ENCODE assay signal across 11 mouse cellular contexts in genomic region chr5:111179651-111180050, GRCm38 (mm10).
A peak's percentile ranks its signal among the peaks of the same experiment; 100 is the strongest.
DNase-seq lines count a peak whose midpoint lies in the region; ATAC-seq lines count a peak whose summit lies in the region.
"Had no signal": no experiment of that assay in that cellular context is flagged by ENCODE, and none has a peak within 500 bp of the region (broad histone marks: within the 10 kb centered on the region; RNA-seq: fewer than 3 reads in every experiment).

No protein-coding gene starts in this region.

- no peaks in the 10 kb centered on the region for H3K27me3 ChIP-seq in hindbrain, embryonic 11.5 days (ENCODE audit: control insufficient read depth, insufficient read depth, low read length)
- no peaks in the 10 kb centered on the region for H3K27me3 ChIP-seq in hindbrain, embryonic 10.5 days (ENCODE audit: insufficient read depth, poor library complexity, severe bottlenecking)
- no peaks in the 10 kb centered on the region for H3K27me3 ChIP-seq in embryonic facial prominence, embryonic 10.5 days (replicated peaks; ENCODE audit: low read depth, poor library complexity, severe bottlenecking)
- no peaks in the 10 kb centered on the region for H3K27me3 ChIP-seq in hindbrain, embryonic 13.5 days
- H3K27me3 ChIP-seq in midbrain, embryonic 14.5 days (ENCODE audit: control insufficient read depth, insufficient read depth, low read length): no peaks in the 10 kb centered on the region

- H3K27ac ChIP-seq in hindbrain, embryonic 11.5 days (ENCODE audit: low read depth, low read length): peak overlapping the region; percentile 69; the same call in 1 of the 2 replicates
- H3K27ac ChIP-seq in hindbrain, embryonic 10.5 days: no peak overlapping the region
- peak overlapping the region; percentile 60; the same call in 1 of the 2 replicates for H3K27ac ChIP-seq in embryonic facial prominence, embryonic 10.5 days (replicated peaks)
- H3K27ac ChIP-seq in hindbrain, embryonic 13.5 days: peak overlapping the region; percentile 91
- H3K27ac ChIP-seq in midbrain, embryonic 14.5 days (replicated peaks; ENCODE audit: low read depth, low read length): peak overlapping the region; percentile 88
- H3K27ac ChIP-seq: left cerebral cortex, adult 2 months had no signal

- 75% methylated on average over 7 of the region's 7 CpGs for WGBS in hindbrain, embryonic 11.5 days
- 77% methylated on average over 7 of the region's 7 CpGs for WGBS in hindbrain, embryonic 10.5 days
- WGBS in embryonic facial prominence, embryonic 10.5 days: 75% methylated on average over 7 of the region's 7 CpGs
- 38% methylated on average over 7 of the region's 7 CpGs for WGBS in hindbrain, embryonic 13.5 days
- 44% methylated on average over 7 of the region's 7 CpGs for WGBS in midbrain, embryonic 14.5 days

- H3K4me3 ChIP-seq in hindbrain, embryonic 11.5 days (ENCODE audit: low read depth, low read length): no peak overlapping the region
- H3K4me3 ChIP-seq in hindbrain, embryonic 10.5 days: no peak overlapping the region
- H3K4me3 ChIP-seq in embryonic facial prominence, embryonic 10.5 days: no peak overlapping the region
- no peak overlapping the region for H3K4me3 ChIP-seq in hindbrain, embryonic 13.5 days
- no peak overlapping the region for H3K4me3 ChIP-seq in midbrain, embryonic 14.5 days (replicated peaks; ENCODE audit: low read depth, low read length)
- H3K4me3 ChIP-seq: left cerebral cortex, adult 2 months had no signal

- ATAC-seq in hindbrain, embryonic 11.5 days (ENCODE audit: low FRiP score): no peak
- ATAC-seq in hindbrain, embryonic 13.5 days (ENCODE audit: low FRiP score): no peak
- no peak for ATAC-seq in midbrain, embryonic 14.5 days (ENCODE audit: low FRiP score, low TSS enrichment)

- H3K4me2 ChIP-seq in hindbrain, embryonic 11.5 days (replicated peaks; ENCODE audit: low read depth, low read length): no peak overlapping the region
- H3K4me2 ChIP-seq in hindbrain, embryonic 13.5 days: peak overlapping the region; percentile 8; the same call in 1 of the 2 replicates
- H3K4me2 ChIP-seq in midbrain, embryonic 14.5 days (ENCODE audit: low read length): no peak overlapping the region

- H3K9me3 ChIP-seq in hindbrain, embryonic 11.5 days (ENCODE audit: control insufficient read depth, low read length): no peaks in the 10 kb centered on the region
- H3K9me3 ChIP-seq in hindbrain, embryonic 10.5 days: no peaks in the 10 kb centered on the region
- no peaks in the 10 kb centered on the region for H3K9me3 ChIP-seq in embryonic facial prominence, embryonic 10.5 days
- H3K9me3 ChIP-seq in hindbrain, embryonic 13.5 days: no peaks in the 10 kb centered on the region
- H3K9me3 ChIP-seq in midbrain, embryonic 14.5 days (ENCODE audit: control insufficient read depth, low read length): no peaks in the 10 kb centered on the region

- H3K4me1 ChIP-seq in hindbrain, embryonic 11.5 days (replicated peaks; ENCODE audit: control insufficient read depth, insufficient read depth, low read length): peaks cover 6% of the 10 kb centered on the region
- H3K4me1 ChIP-seq in hindbrain, embryonic 10.5 days (replicated peaks): peaks cover 56% of the 10 kb centered on the region
- peaks cover 58% of the 10 kb centered on the region for H3K4me1 ChIP-seq in embryonic facial prominence, embryonic 10.5 days
- peaks cover 84% of the 10 kb centered on the region for H3K4me1 ChIP-seq in hindbrain, embryonic 13.5 days (replicated peaks)
- peaks cover 72% of the 10 kb centered on the region for H3K4me1 ChIP-seq in midbrain, embryonic 14.5 days (ENCODE audit: control insufficient read depth, insufficient read depth, low read length)

- no peaks in the 10 kb centered on the region for H3K36me3 ChIP-seq in hindbrain, embryonic 11.5 days (ENCODE audit: control insufficient read depth, insufficient read depth, low read length)
- peaks cover 10% of the 10 kb centered on the region; the same call in 1 of the 2 replicates for H3K36me3 ChIP-seq in hindbrain, embryonic 10.5 days
- H3K36me3 ChIP-seq in embryonic facial prominence, embryonic 10.5 days (replicated peaks): peaks cover 17% of the 10 kb centered on the region
- H3K36me3 ChIP-seq in hindbrain, embryonic 13.5 days: peaks cover 15% of the 10 kb centered on the region
- H3K36me3 ChIP-seq in midbrain, embryonic 14.5 days (ENCODE audit: control insufficient read depth, insufficient read depth, low read length): 0 out of 2 replicates have a peak, but pooled peaks cover 3% of the 10 kb centered on the region

- H3K9ac ChIP-seq in hindbrain, embryonic 11.5 days (ENCODE audit: low read depth, low read length): no peak overlapping the region
- H3K9ac ChIP-seq in hindbrain, embryonic 13.5 days: peak overlapping the region; percentile 60; the same call in 1 of the 2 replicates
- no peak overlapping the region for H3K9ac ChIP-seq in midbrain, embryonic 14.5 days (replicated peaks; ENCODE audit: low read length)

- no peak for DNase-seq in hindbrain, embryonic 11.5 days (ENCODE audit: low spot score)
- DNase-seq in hindbrain, embryonic 10.5 days (ENCODE audit: low spot score): no peak
- no peak for DNase-seq in embryonic facial prominence, embryonic 10.5 days (ENCODE audit: low spot score)
- peak; percentile 48 for DNase-seq in midbrain, embryonic 14.5 days
- no peak for DNase-seq in natural killer cell, adult 2 months (ENCODE audit: low spot score in 2 of 2)
- no peak for DNase-seq in urinary bladder, adult 18-20 months (ENCODE audit: low spot score in 2 of 2)
- no peak for DNase-seq in kidney, postnatal 14 days
- DNase-seq: heart, postnatal 14 days; lung, postnatal 14 days had no signal
